Mouse (Mus musculus) heart, embryonic 15.5 days (tissue): ENCODE measurements at regions not wholly inside any gene's neighbourhood (a gene's known extent, or its start where the extent isn't known, plus 50 kb on each side); places are given as distances from the start of the nearest gene placed in this dataset.

Experiments
- ATAC-seq: fragments of 200-750 bp; cut with Nextera tagmentation; replicated peaks from 2 replicates; pipeline ENCODE4 v1.8.0; 2017; ENCODE audit warnings: low read depth, moderate TSS enrichment; ENCODE audit not compliant: insufficient number of reproducible peaks, insufficient read depth, low FRiP score
- H3K27ac ChIP-seq: fragments of 300-500 bp; sonication (generic); 2 replicates; pipeline ENCODE4 v1.5.1; 2015; ENCODE audit warnings: mild to moderate bottlenecking, inconsistent platforms
- H3K27me3 ChIP-seq: fragments of 300-500 bp; sonication (generic); 2 replicates; pipeline ENCODE4 v1.6.1; 2015; ENCODE audit warnings: inconsistent platforms
- H3K36me3 ChIP-seq: fragments of 300-500 bp; sonication (generic); 2 replicates; pipeline ENCODE4 v1.6.1; 2015; ENCODE audit warnings: mild to moderate bottlenecking, inconsistent platforms
- H3K4me1 ChIP-seq: fragments of 300-500 bp; sonication (generic); replicated peaks from 2 replicates; pipeline ENCODE4 v1.6.1; 2015; ENCODE audit warnings: inconsistent platforms
- H3K4me2 ChIP-seq: fragments of 300-500 bp; sonication (generic); 2 replicates; pipeline ENCODE4 v1.6.1; 2015; ENCODE audit warnings: inconsistent platforms, mild to moderate bottlenecking, moderate library complexity
- H3K4me3 ChIP-seq: fragments of 300-500 bp; sonication (generic); 2 replicates; pipeline ENCODE4 v1.5.1; 2015; ENCODE audit warnings: mild to moderate bottlenecking, inconsistent platforms
- H3K9ac ChIP-seq: fragments of 300-500 bp; sonication (generic); 2 replicates; pipeline ENCODE4 v1.6.1; 2015; ENCODE audit warnings: mild to moderate bottlenecking, inconsistent platforms
- H3K9me3 ChIP-seq: fragments of 300-500 bp; sonication (generic); replicated peaks from 2 replicates; pipeline ENCODE4 v1.6.1; 2016; ENCODE audit warnings: inconsistent platforms
- WGBS: fragments of 180-500 bp; shearing (Covaris S2); methylation state at CpG from one replicate; pipeline ENCODE4 v1.1.7; 2015; ENCODE audit warnings: mixed read lengths; 5-methylcytosine and 5-hydroxymethylcytosine counted together

DNA sequence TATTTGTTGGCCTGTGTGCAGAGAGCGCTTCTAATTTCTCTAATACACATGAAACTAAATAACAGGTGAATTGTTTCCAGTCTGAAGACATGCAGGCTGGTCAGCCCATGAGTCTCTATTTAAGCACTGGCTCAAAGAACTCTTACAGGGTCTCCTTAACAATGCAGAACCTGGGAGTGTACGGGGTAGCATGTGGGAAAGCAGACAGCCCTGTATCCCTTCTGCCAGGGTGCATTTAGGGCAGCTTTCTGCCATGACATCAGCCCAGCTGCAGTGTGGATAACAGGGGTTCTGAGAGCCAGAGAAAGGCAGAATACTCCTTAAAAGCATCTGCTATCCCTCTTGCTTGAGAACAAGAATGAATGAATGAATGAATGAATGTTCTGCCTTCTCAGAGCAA lies 164.7 kb downstream of the Grb14 start:
- no peak for ATAC-seq
- no peaks in the 10 kb centered on the region for H3K9me3 ChIP-seq
- 85% methylated on average over 2 of the region's 2 CpGs for WGBS

GRCm38 (mm10) chr2:64853918-64854317 lies 170.9 kb downstream of the Grb14 start:
- ATAC-seq, result no peak
- Histone ChIP-seq H3K36me3 (no peaks in the 10 kb centered on the region), H3K9ac (no peak overlapping the region), H3K9me3 (no peaks in the 10 kb centered on the region), H3K4me1 (peaks cover 3% of the 10 kb centered on the region; the same call in 1 of the 2 replicates), H3K4me3 (no peak overlapping the region), H3K27me3 (no peaks in the 10 kb centered on the region), H3K27ac (no peak overlapping the region), H3K4me2 (peak overlapping the region; percentile 14; the same call in 1 of the 2 replicates)
- WGBS, result 13% methylated on average over 7 of the region's 7 CpGs

More for the DNA sequence above, 164.7 kb downstream of the Grb14 start:
- H3K36me3 ChIP-seq, result no peaks in the 10 kb centered on the region
- no peak overlapping the region for H3K9ac ChIP-seq
- H3K27me3 ChIP-seq, result no peaks in the 10 kb centered on the region
- no peak overlapping the region for H3K27ac ChIP-seq
- H3K4me2 ChIP-seq, result no peak overlapping the region
- H3K4me1 ChIP-seq, result no peaks in the 10 kb centered on the region
- no peak overlapping the region for H3K4me3 ChIP-seq

DNA sequence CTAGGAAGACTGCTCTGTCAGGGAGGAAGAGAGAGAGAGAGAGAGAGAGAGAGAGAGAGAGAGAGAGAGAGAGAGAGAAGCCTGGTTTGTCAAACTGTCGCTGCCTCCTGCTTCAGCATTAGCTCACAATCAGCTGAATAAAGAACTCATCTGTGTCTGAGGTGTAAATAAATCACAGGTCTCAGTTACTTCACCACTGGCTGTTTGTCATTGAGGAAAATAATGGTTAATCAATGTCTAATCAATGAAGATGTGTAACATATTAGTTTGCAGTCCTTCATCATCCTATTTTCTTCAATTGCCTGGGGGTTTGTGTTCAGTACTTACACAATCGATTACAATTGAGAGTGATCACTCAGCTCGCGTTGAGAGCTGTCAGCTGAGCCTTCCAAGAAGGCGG lies 171.9 kb downstream of the Grb14 start:
- ATAC-seq, result no peak
- Histone ChIP-seq H3K9ac (no peak overlapping the region), H3K27ac (no peak overlapping the region), H3K36me3 (no peaks in the 10 kb centered on the region), H3K4me3 (no peak overlapping the region), H3K4me2 (no peak overlapping the region), H3K27me3 (no peaks in the 10 kb centered on the region), H3K9me3 (no peaks in the 10 kb centered on the region), H3K4me1 (peaks cover 4% of the 10 kb centered on the region; the same call in 1 of the 2 replicates)
- 56% methylated on average over 5 of the region's 5 CpGs for WGBS

DNA sequence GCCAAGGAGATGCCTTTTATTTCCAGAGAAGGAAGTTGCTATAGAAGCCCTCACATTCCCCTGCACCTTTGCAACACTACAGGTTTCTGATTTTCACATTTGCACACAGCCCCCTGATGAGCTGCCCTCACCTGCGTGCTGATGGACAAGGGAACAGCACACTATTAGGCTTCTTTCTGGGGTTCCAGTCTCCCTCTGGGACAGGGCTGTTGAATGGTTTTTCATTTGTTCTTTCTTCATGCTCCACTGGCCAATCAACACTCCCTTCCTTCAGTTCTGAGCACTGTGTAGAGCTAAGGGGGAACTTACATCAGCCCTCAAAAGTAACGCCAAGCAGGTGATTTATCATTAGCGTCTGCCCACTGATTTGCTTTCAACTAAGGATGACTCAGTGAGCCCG lies 173.7 kb downstream of the Grb14 start:
- no peaks in the 10 kb centered on the region for H3K36me3 ChIP-seq
- no peaks in the 10 kb centered on the region for H3K9me3 ChIP-seq
- no peak overlapping the region for H3K4me2 ChIP-seq
- H3K9ac ChIP-seq, result no peak overlapping the region
- no peak overlapping the region for H3K4me3 ChIP-seq
- H3K27me3 ChIP-seq, result no peaks in the 10 kb centered on the region
- no peak for ATAC-seq
- H3K4me1 ChIP-seq, result peaks cover 4% of the 10 kb centered on the region; the same call in 1 of the 2 replicates
- WGBS, result 59% methylated on average over 4 of the region's 4 CpGs
- H3K27ac ChIP-seq, result no peak overlapping the region

DNA sequence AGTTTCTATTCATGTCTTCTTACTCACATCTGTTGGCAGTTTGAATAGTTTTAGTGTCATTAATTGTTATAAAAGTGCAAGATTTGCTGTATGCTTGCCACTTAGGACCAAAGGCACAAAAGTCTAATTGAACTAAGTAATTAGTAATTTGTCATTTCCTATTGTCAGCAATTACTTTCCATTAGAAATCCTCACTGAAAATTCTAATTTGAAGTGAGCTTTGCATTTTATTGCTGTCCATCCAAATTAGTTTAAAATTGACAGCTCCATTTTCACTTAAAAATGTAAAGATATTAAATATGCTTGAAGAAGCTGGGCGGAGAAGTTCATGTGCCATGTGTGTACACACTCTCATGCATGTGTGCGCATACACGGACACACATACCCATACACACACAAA lies 174.1 kb downstream of the Grb14 start:
- Histone ChIP-seq H3K36me3 (no peaks in the 10 kb centered on the region), H3K4me3 (no peak overlapping the region), H3K9me3 (no peaks in the 10 kb centered on the region), H3K27me3 (no peaks in the 10 kb centered on the region), H3K27ac (no peak overlapping the region), H3K4me1 (peaks cover 4% of the 10 kb centered on the region; the same call in 1 of the 2 replicates), H3K9ac (no peak overlapping the region), H3K4me2 (no peak overlapping the region)
- ATAC-seq, result no peak
- 92% methylated on average over 3 of the region's 3 CpGs for WGBS

DNA sequence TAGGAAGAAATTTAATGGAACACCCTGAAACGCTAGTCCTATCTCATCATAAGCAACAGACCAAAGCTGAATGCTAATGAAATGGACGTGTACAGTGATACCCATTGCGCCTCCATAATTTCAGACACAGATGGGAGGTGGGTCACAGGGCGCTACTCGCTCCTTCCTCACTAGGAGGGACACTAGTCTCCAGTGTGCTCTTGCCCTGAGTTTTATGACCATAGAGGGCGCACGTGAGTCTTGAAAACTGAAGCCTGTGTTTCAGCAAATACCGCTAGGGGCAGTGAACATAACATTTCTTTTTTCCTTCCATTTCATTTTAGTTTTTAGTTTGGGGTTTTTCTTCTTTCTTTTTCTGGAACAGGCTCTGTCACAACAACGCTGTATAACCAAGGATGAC lies 200.3 kb downstream of the Grb14 start:
- no peaks in the 10 kb centered on the region for H3K9me3 ChIP-seq
- no peak for ATAC-seq
- no peak overlapping the region for H3K4me2 ChIP-seq
- no peaks in the 10 kb centered on the region for H3K4me1 ChIP-seq
- H3K36me3 ChIP-seq, result no peaks in the 10 kb centered on the region
- H3K4me3 ChIP-seq, result no peak overlapping the region
- 80% methylated on average over 9 of the region's 9 CpGs for WGBS
- H3K27me3 ChIP-seq, result no peaks in the 10 kb centered on the region
- no peak overlapping the region for H3K9ac ChIP-seq
- H3K27ac ChIP-seq, result no peak overlapping the region

DNA sequence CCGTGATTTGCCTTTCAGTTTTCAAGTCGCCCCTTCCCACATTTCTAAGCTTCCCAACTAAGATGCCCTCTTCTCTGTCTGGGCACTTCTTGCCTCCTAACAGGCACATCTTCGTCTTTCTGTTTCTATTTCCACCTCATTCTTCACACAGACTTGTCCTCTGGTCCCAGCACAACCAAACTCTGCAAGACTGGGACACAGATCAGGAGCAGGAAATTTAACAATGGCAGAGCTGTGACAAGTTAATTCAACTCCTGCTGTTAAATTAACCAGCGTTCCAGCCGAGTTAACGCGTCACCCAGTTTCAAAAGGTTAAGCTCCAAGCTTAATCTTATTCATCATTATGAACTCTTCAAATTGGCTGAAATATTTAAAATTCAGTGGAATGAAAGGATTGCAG lies 200.9 kb downstream of the Grb14 start:
- Histone ChIP-seq H3K4me1 (no peaks in the 10 kb centered on the region), H3K4me3 (no peak overlapping the region), H3K9ac (no peak overlapping the region), H3K36me3 (no peaks in the 10 kb centered on the region), H3K4me2 (no peak overlapping the region), H3K27ac (no peak overlapping the region), H3K27me3 (no peaks in the 10 kb centered on the region), H3K9me3 (no peaks in the 10 kb centered on the region)
- WGBS, result 72% methylated on average over 7 of the region's 7 CpGs
- ATAC-seq, result no peak

- Histone ChIP-seq H3K4me1 (no peaks in the 10 kb centered on the region), H3K4me3 (no peak overlapping the region), H3K4me2 (no peak overlapping the region), H3K9ac (no peak overlapping the region), H3K27ac (no peak overlapping the region), H3K36me3 (no peaks in the 10 kb centered on the region), H3K27me3 (no peaks in the 10 kb centered on the region), H3K9me3 (no peaks in the 10 kb centered on the region)
- WGBS, result 53% methylated on average over 6 of the region's 6 CpGs
- ATAC-seq, result no peak
Measured at GRCm38 (mm10) chr2:64823074-64823473, 201.7 kb downstream of the Grb14 start.

DNA sequence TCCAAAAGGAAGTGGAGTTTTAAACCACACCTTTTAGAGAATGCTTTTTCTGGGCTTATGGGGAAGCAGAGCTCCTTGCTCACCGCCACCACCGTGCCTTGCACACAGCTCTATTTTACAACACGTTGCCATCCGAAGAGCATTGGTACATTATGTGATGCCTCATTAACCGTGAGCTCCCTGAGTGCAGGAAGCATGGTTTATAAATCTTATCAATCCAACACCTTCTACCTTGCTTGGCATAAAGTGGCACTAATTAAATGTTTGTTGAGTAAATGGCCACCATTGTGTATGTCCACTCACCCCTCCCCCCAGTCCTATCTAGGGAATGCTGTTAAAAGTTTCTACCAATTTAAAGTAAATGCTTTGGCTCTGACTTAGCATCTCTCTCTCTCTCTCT lies 206.6 kb downstream of the Grb14 start:
- Histone ChIP-seq H3K4me1 (no peaks in the 10 kb centered on the region), H3K4me2 (no peak overlapping the region), H3K9ac (no peak overlapping the region), H3K9me3 (no peaks in the 10 kb centered on the region), H3K27ac (no peak overlapping the region), H3K27me3 (no peaks in the 10 kb centered on the region), H3K4me3 (no peak overlapping the region), H3K36me3 (no peaks in the 10 kb centered on the region)
- WGBS, result 84% methylated on average over 5 of the region's 5 CpGs
- no peak for ATAC-seq
